Mouse (Mus musculus) ES-Bruce4 (cell line): Measurements from ENCODE around the gene Paf1. TPM values are rescaled to one million over a fixed set of nuclear protein-coding genes. Genes with fewer than 3 reads are reported as not detected.

ENCODE experiments used
- H3K27ac ChIP-seq: 2 replicates; pipeline ENCODE4 v1.5.1; 2012; ENCODE audit warnings: low read length, inconsistent platforms; ENCODE audit not compliant: insufficient read depth
- H3K27me3 ChIP-seq: 2 replicates; pipeline ENCODE4 v1.6.1; 2012; ENCODE audit warnings: mild to moderate bottlenecking, low read length, inconsistent platforms; ENCODE audit not compliant: control insufficient read depth, poor library complexity, insufficient read depth, severe bottlenecking
- H3K36me3 ChIP-seq: 2 replicates; pipeline ENCODE4 v1.6.1; 2012; ENCODE audit warnings: inconsistent platforms, mild to moderate bottlenecking, low read length, moderate library complexity; ENCODE audit not compliant: control insufficient read depth, poor library complexity, insufficient read depth, severe bottlenecking
- H3K4me1 ChIP-seq: one replicate; pipeline ENCODE4 v1.8.1; 2011; ENCODE audit warnings: low read length; ENCODE audit not compliant: control insufficient read depth, insufficient read depth
- H3K4me3 ChIP-seq: 2 replicates; pipeline ENCODE4 v1.5.1; 2011; ENCODE audit warnings: low read depth, mild to moderate bottlenecking, low read length
- H3K9ac ChIP-seq: 2 replicates; pipeline ENCODE4 v1.6.1; 2012; ENCODE audit warnings: low read depth, mild to moderate bottlenecking, inconsistent platforms; ENCODE audit not compliant: poor library complexity, severe bottlenecking
- H3K9me3 ChIP-seq: replicated peaks from 2 replicates; pipeline ENCODE4 v1.6.1; 2012; ENCODE audit warnings: mild to moderate bottlenecking, low read length, inconsistent platforms; ENCODE audit not compliant: control insufficient read depth, poor library complexity, insufficient read depth, severe bottlenecking
- CTCF ChIP-seq: IDR thresholded peaks from one replicate; pipeline ENCODE4 v1.8.1; 2011; ENCODE audit warnings: low read depth, low read length
- EP300 ChIP-seq: IDR thresholded peaks from 2 replicates; pipeline ENCODE4 v1.6.1; 2011; ENCODE audit warnings: low read depth, low read length; ENCODE audit not compliant: insufficient read depth
- POLR2A ChIP-seq: IDR thresholded peaks from one replicate; pipeline ENCODE4 v1.8.1; 2011; ENCODE audit warnings: low read length; ENCODE audit not compliant: insufficient read depth
- polyA plus RNA-seq: library from polyadenylated mRNA; stranded (reverse); fragments of >200 nt; gene quantifications from 2 replicates; pipeline ENCODE4 v1.2.4, GENCODE M21; 2011; ENCODE audit warnings: low read depth; ENCODE audit not compliant: missing spikeins, insufficient read depth, insufficient read length

Gene Paf1
- polyA plus RNA-seq, 1 experiment, result 88.7 TPM

- peaks cover 4% of the 10 kb centered on the region for H3K36me3 ChIP-seq
- H3K27ac ChIP-seq, result 0 out of 2 replicates have a peak overlapping the region, but pooled peaks have one; percentile 22
- peak overlapping the region; percentile 95 for H3K9ac ChIP-seq
- no peaks in the 10 kb centered on the region for H3K9me3 ChIP-seq
- no peaks in the 10 kb centered on the region for H3K27me3 ChIP-seq
- TF ChIP-seq POLR2A (no peak), CTCF (no peak), EP300 (no peak)
- H3K4me1 ChIP-seq, result peaks cover 4% of the 10 kb centered on the region
- H3K4me3 ChIP-seq, result peak overlapping the region; percentile 87
Observed at GRCm38 (mm10) chr7:28377190-28378065, 15.3 kb upstream of the Paf1 start.

GRCm38 (mm10) chr7:28378066-28378690 is 14.6 kb upstream of the Paf1 start:
- peaks cover 4% of the 10 kb centered on the region for H3K36me3 ChIP-seq
- H3K9ac ChIP-seq, result peak overlapping the region; percentile 95
- H3K4me3 ChIP-seq, result peak overlapping the region; percentile 87
- H3K27ac ChIP-seq, result peak overlapping the region; percentile 19; the same call in 1 of the 2 replicates
- peaks cover 5% of the 10 kb centered on the region for H3K4me1 ChIP-seq
- TF ChIP-seq CTCF (no peak), EP300 (no peak), POLR2A (no peak)
- no peaks in the 10 kb centered on the region for H3K9me3 ChIP-seq
- no peaks in the 10 kb centered on the region for H3K27me3 ChIP-seq

- Histone ChIP-seq H3K27ac (peak overlapping the region; percentile 82), H3K4me3 (peak overlapping the region; percentile 87), H3K36me3 (peaks cover 4% of the 10 kb centered on the region), H3K9me3 (no peaks in the 10 kb centered on the region), H3K27me3 (no peaks in the 10 kb centered on the region), H3K9ac (peak overlapping the region; percentile 95), H3K4me1 (peaks cover 4% of the 10 kb centered on the region)
- TF ChIP-seq EP300, result peak; percentile 61; the same call in 1 of the 2 replicates
- no peak for TF ChIP-seq CTCF
- TF ChIP-seq POLR2A, result peak; percentile 97
Observed at GRCm38 (mm10) chr7:28378769-28379651, 13.7 kb upstream of the Paf1 start.

- peaks cover 3% of the 10 kb centered on the region for H3K4me1 ChIP-seq
- peak within 1 kb of the TSS; percentile 87 for H3K4me3 ChIP-seq
- no peaks in the 10 kb centered on the region for H3K9me3 ChIP-seq
- no peaks in the 10 kb centered on the region for H3K27me3 ChIP-seq
- H3K27ac ChIP-seq, result peak within 1 kb of the TSS; percentile 91
- TF ChIP-seq POLR2A (no peak), EP300 (no peak), CTCF (no peak)
- H3K9ac ChIP-seq, result peak within 1 kb of the TSS; percentile 95
- H3K36me3 ChIP-seq, result peaks cover 4% of the 10 kb centered on the region
Observed at GRCm38 (mm10) chr7:28380237-28381016, 12.3 kb upstream of the Paf1 start, which contains the start of gene Zfp36. Gene Zfp36, minus strand, starts transcription at chr7:28380253.

- Histone ChIP-seq H3K9me3 (no peaks in the 10 kb centered on the region), H3K27me3 (no peaks in the 10 kb centered on the region), H3K9ac (peak overlapping the region; percentile 64), H3K27ac (peak overlapping the region; percentile 91), H3K4me1 (peaks cover 3% of the 10 kb centered on the region), H3K36me3 (peaks cover 4% of the 10 kb centered on the region), H3K4me3 (peak overlapping the region; percentile 54)
- no peak for TF ChIP-seq CTCF
- no peak for TF ChIP-seq EP300
- no peak for TF ChIP-seq POLR2A
Observed at GRCm38 (mm10) chr7:28381017-28381790, 11.5 kb upstream of the Paf1 start.
